Mouse (Mus musculus) frontal cortex, postnatal 14 days (tissue): ENCODE measurements around the gene Snai3.

Source experiments
- DNase-seq, 2 experiments: peaks; one replicate each; pipeline ENCODE4 v3.0.0; 2022; ENCODE audit warnings: low spot score in 2 of 2

Snai3 gene

GRCm38 (mm10) chr8:122431694-122432442, 28.7 kb downstream of the Snai3 start:
- DNase-seq, result no peak

GRCm38 (mm10) chr8:122430646-122431045, 29.9 kb downstream of the Snai3 start:
- no peak for DNase-seq

GRCm38 (mm10) chr8:122430058-122430636, 30.4 kb downstream of the Snai3 start:
- DNase-seq, result no peak

GRCm38 (mm10) chr8:122428163-122428562, 32.4 kb downstream of the Snai3 start:
- DNase-seq, result no peak

GRCm38 (mm10) chr8:122427607-122428006, 32.9 kb downstream of the Snai3 start:
- no peak for DNase-seq

GRCm38 (mm10) chr8:122426145-122426544, 34.4 kb downstream of the Snai3 start:
- no peak for DNase-seq

- no peak for DNase-seq
These were observed 36.9 kb downstream of the Snai3 start for GRCm38 (mm10) chr8:122423659-122424058.

- no peak for DNase-seq
These were observed 37.3 kb downstream of the Snai3 start for GRCm38 (mm10) chr8:122423217-122423616.

GRCm38 (mm10) chr8:122421376-122422070, 39.0 kb downstream of the Snai3 start, which contains the start of gene Il17c:
Gene Il17c (plus strand): TSS chr8:122422020.
- no peak for DNase-seq

- peak in 1 of 2 experiments; percentile 51 for DNase-seq
These were observed 40.5 kb downstream of the Snai3 start for GRCm38 (mm10) chr8:122419881-122420555.

- DNase-seq, result no peak
These were observed 45.0 kb downstream of the Snai3 start for GRCm38 (mm10) chr8:122415554-122415953.

GRCm38 (mm10) chr8:122414311-122414710, 46.2 kb downstream of the Snai3 start:
- no peak for DNase-seq

- no peak for DNase-seq
These were observed 52.9 kb downstream of the Snai3 start for GRCm38 (mm10) chr8:122407678-122408077.

GRCm38 (mm10) chr8:122405146-122405805, 55.3 kb downstream of the Snai3 start:
- DNase-seq, result no peak
